Mouse (Mus musculus): ENCODE results near the gene Prl7b1. TPM values are rescaled to one million over a fixed set of nuclear protein-coding genes. Genes with fewer than 3 reads are reported as not detected.

Gene Prl7b1
- not detected in 2 replicates for polyA plus RNA-seq (2015; fragmentation: Nextera tagmentation; extraction: Ambion mirVana)

DNA sequence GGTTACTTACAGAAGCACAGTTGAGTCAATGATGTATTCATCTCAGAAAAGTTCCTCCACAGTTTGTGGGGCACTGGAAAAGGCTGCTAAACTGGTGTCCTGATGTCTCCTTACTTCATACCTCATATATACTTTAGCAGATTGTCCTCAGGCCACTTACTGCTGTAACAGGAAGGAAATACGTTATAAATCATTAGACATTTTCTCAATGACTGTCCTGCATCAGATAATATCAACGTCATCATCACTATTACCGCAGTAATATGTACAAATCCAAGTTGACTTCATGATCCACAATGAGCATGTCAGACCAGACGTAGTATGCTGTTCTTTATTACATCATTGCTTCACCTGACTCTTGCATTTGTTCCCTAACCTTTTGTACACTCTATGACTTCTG, at the start of gene Prl7b1:
Prl7b1 (minus strand) TSS at position 101 of the 400 bp plus-strand sequence.
- no peak within 1 kb of the TSS for H3K4me2 ChIP-seq
- no peak for ATAC-seq (ENCODE audit: insufficient number of reproducible peaks, low FRiP score, low TSS enrichment, low read depth)
- H3K27me3 ChIP-seq = no peaks in the 10 kb centered on the region
- no peaks in the 10 kb centered on the region for H3K4me1 ChIP-seq
- H3K9ac ChIP-seq = no peak within 1 kb of the TSS
- no peak within 1 kb of the TSS for H3K27ac ChIP-seq
- no peaks in the 10 kb centered on the region for H3K9me3 ChIP-seq
- no peak within 1 kb of the TSS for H3K4me3 ChIP-seq
- 69% methylated on average over 4 of the region's 4 CpGs for whole genome bisulfite sequencing
- H3K36me3 ChIP-seq = no peaks in the 10 kb centered on the region

DNA sequence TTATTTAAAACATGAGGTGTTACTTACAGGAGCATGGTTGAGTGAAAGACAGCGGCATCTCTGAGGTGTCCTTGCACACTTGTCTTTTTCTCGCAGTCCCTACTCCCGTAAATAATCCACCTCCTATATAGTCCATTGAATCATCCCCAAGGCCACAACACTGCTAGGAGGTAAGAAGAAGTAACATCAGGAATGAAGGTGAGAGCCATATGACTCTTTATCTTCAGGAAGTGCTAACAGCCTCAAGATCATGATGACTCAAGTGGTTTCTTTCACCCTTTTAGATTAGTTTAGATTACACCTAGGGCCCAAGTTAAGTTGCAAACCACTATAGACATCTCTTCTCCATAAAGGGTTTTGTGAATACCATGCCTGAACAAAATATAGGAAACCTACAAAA, 32.0 kb upstream of the Prl7b1 start, which contains the start of gene Prl7a1:
Prl7a1 (minus strand) TSS at position 101 of the 400 bp plus-strand sequence.
- H3K36me3 ChIP-seq = no peaks in the 10 kb centered on the region
- ATAC-seq (ENCODE audit: insufficient number of reproducible peaks, low FRiP score, low TSS enrichment, low read depth) = no peak
- H3K27me3 ChIP-seq = no peaks in the 10 kb centered on the region
- no peak within 1 kb of the TSS for H3K4me3 ChIP-seq
- H3K9ac ChIP-seq = no peak within 1 kb of the TSS
- WGBS = 97% methylated on average over 3 of the region's 3 CpGs
- H3K9me3 ChIP-seq = no peaks in the 10 kb centered on the region
- H3K4me1 ChIP-seq = no peaks in the 10 kb centered on the region
- H3K4me2 ChIP-seq = no peak within 1 kb of the TSS
- no peak within 1 kb of the TSS for H3K27ac ChIP-seq

DNA sequence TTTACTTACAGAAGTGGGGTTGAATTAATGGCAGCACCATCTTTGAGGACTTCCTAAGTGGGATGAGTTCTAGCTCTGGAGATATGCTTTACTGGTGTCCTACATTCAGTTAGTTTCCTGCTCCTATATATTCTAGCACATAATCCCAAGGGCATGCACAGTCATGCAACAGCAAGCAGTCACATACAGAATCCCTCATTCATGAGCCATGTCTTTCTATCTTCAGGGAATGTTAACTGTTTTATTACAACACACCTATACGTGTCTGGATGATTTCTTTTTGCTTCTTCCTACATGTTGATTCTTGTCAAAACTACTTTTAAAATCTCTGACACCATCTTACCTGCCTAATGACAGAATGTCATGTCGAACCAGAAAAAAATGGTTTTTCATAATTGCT, 28.3 kb downstream of the Prl7b1 start, which contains the start of gene Prl8a1:
Prl8a1 (minus strand) TSS at position 101 of the 400 bp plus-strand sequence.
- no peaks in the 10 kb centered on the region for H3K36me3 ChIP-seq
- no peaks in the 10 kb centered on the region for H3K4me1 ChIP-seq
- H3K4me2 ChIP-seq = no peak within 1 kb of the TSS
- no peak for ATAC-seq (ENCODE audit: insufficient number of reproducible peaks, low FRiP score, low TSS enrichment, low read depth)
- H3K4me3 ChIP-seq = no peak within 1 kb of the TSS
- no peak within 1 kb of the TSS for H3K9ac ChIP-seq
- no peak within 1 kb of the TSS for H3K27ac ChIP-seq
- H3K9me3 ChIP-seq = no peaks in the 10 kb centered on the region
- H3K27me3 ChIP-seq = no peaks in the 10 kb centered on the region
- WGBS = 63% methylated on average over 2 of the region's 2 CpGs

DNA sequence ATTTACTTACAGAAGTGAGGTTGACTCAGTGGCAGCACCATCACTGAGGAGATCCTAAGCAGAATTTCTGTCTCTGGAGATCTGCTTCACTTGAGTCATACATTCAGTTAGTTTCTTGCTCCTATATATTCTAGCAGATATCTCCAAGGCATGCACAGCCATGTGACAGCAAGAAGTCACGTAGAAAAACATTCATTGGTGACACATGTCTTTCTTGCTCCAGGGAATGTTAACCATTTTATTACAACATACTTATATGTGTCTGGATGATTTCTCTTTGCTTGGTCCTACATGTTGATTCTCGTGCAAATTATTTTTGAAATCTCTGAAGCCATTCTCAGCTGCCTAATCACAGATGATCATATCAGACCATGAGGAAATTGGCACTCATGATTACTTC, 45.9 kb downstream of the Prl7b1 start, which contains the start of gene Prl8a9:
Prl8a9 (minus strand) TSS at position 101 of the 400 bp plus-strand sequence.
- Histone ChIP-seq H3K4me1 (no peaks in the 10 kb centered on the region), H3K27ac (no peak within 1 kb of the TSS), H3K36me3 (no peaks in the 10 kb centered on the region), H3K27me3 (no peaks in the 10 kb centered on the region), H3K9me3 (no peaks in the 10 kb centered on the region), H3K9ac (no peak within 1 kb of the TSS), H3K4me2 (no peak within 1 kb of the TSS), H3K4me3 (no peak within 1 kb of the TSS)
- 70% methylated on average over 2 of the region's 2 CpGs for WGBS
- ATAC-seq (ENCODE audit: insufficient number of reproducible peaks, low FRiP score, low TSS enrichment, low read depth) = no peak

DNA sequence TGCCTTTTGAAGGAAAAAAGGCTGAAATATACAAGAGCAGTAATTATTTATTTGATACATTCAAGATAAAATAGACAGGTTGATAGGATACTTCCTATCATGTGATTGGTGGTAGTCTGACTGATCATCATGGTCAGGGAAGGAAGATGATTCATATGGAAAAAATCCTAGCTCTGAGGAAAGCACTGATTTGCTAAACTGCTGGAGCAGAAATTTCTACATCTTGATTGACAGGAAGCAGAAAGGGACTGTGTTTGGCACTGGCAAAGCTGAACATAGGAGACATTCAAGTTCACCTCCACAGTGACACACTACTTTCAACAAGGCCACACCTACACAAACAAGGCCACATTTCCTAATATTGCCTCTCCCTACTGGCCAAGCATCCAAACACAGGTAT, 57.0 kb downstream of the Prl7b1 start:
- Histone ChIP-seq H3K27me3 (no peaks in the 10 kb centered on the region), H3K9me3 (no peaks in the 10 kb centered on the region), H3K4me3 (no peak overlapping the region), H3K9ac (no peak overlapping the region), H3K27ac (no peak overlapping the region), H3K4me2 (no peak overlapping the region), H3K4me1 (no peaks in the 10 kb centered on the region), H3K36me3 (no peaks in the 10 kb centered on the region)
- ATAC-seq (ENCODE audit: insufficient number of reproducible peaks, low FRiP score, low TSS enrichment, low read depth) = no peak

Other genes with a start within 250 kb of the Prl7b1 start
- gene Prl2b1, start 219.7 kb downstream of the Prl7b1 start, polyA plus RNA-seq (2015; fragmentation: Nextera tagmentation; extraction: Ambion mirVana) = not detected in 2 replicates
- not detected in 2 replicates for gene Prl8a6, start 171.9 kb downstream of the Prl7b1 start, polyA plus RNA-seq (2015; fragmentation: Nextera tagmentation; extraction: Ambion mirVana)
- gene Prl8a8, start 97.4 kb downstream of the Prl7b1 start, polyA plus RNA-seq (2015; fragmentation: Nextera tagmentation; extraction: Ambion mirVana) = not detected in 2 replicates
- not detected in 2 replicates for gene Prl8a9, start 46.0 kb downstream of the Prl7b1 start, polyA plus RNA-seq (2015; fragmentation: Nextera tagmentation; extraction: Ambion mirVana)
- gene Prl8a1, start 28.4 kb downstream of the Prl7b1 start, polyA plus RNA-seq (2015; fragmentation: Nextera tagmentation; extraction: Ambion mirVana) = not detected in 2 replicates
- not detected in 2 replicates for gene Prl7a1, start 31.9 kb upstream of the Prl7b1 start, polyA plus RNA-seq (2015; fragmentation: Nextera tagmentation; extraction: Ambion mirVana)
- gene Prl7a2, start 57.5 kb upstream of the Prl7b1 start, polyA plus RNA-seq (2015; fragmentation: Nextera tagmentation; extraction: Ambion mirVana) = not detected in 2 replicates
- not detected in 2 replicates for gene Prl7d1, start 106.2 kb upstream of the Prl7b1 start, polyA plus RNA-seq (2015; fragmentation: Nextera tagmentation; extraction: Ambion mirVana)
- gene Prl7c1, start 170.2 kb upstream of the Prl7b1 start, polyA plus RNA-seq (2015; fragmentation: Nextera tagmentation; extraction: Ambion mirVana) = not detected in 2 replicates
- gene Prl2a1, start 191.1 kb upstream of the Prl7b1 start, polyA plus RNA-seq (2015; fragmentation: Nextera tagmentation; extraction: Ambion mirVana) = not detected in 2 replicates
- gene Prl2c1, start 238.8 kb upstream of the Prl7b1 start, polyA plus RNA-seq (2015; fragmentation: Nextera tagmentation; extraction: Ambion mirVana) = not detected in 2 replicates